Mouse (Mus musculus): Measurements from ENCODE around the gene Cradd. TPM values are rescaled to one million over a fixed set of nuclear protein-coding genes. Genes with fewer than 3 reads are reported as not detected.

The Cradd gene
- polyA plus RNA-seq, 1 experiment: 6.2 TPM

- Histone ChIP-seq H3K4me3 (ENCODE audit: insufficient read depth, low read depth, low read length) (no peak overlapping the region), H3K4me1 (ENCODE audit: control insufficient read depth, insufficient read depth, insufficient read length, low read length) (peaks cover 5% of the 10 kb centered on the region), H3K27ac (replicated peaks; ENCODE audit: low read depth, low read length) (no peak overlapping the region)
These were observed 112.3 kb downstream of the Cradd start for GRCm38 (mm10) chr10:95211660-95212059.

- H3K4me3 ChIP-seq (ENCODE audit: insufficient read depth, low read depth, low read length): no peak overlapping the region
- peaks cover 5% of the 10 kb centered on the region for H3K4me1 ChIP-seq (ENCODE audit: control insufficient read depth, insufficient read depth, insufficient read length, low read length)
- peak overlapping the region; percentile 34; the same call in 1 of the 2 replicates for H3K27ac ChIP-seq (replicated peaks; ENCODE audit: low read depth, low read length)
These were observed 113.1 kb downstream of the Cradd start for GRCm38 (mm10) chr10:95210664-95211372.

- H3K27ac ChIP-seq (replicated peaks; ENCODE audit: low read depth, low read length): peak overlapping the region; percentile 79; the same call in 1 of the 2 replicates
- peaks cover 5% of the 10 kb centered on the region for H3K4me1 ChIP-seq (ENCODE audit: control insufficient read depth, insufficient read depth, insufficient read length, low read length)
- no peak overlapping the region for H3K4me3 ChIP-seq (ENCODE audit: insufficient read depth, low read depth, low read length)
These were observed 113.8 kb downstream of the Cradd start for GRCm38 (mm10) chr10:95210167-95210566.

GRCm38 (mm10) chr10:95207423-95207822 lies 116.5 kb downstream of the Cradd start:
- Histone ChIP-seq H3K27ac (replicated peaks; ENCODE audit: low read depth, low read length) (no peak overlapping the region), H3K4me3 (ENCODE audit: insufficient read depth, low read depth, low read length) (no peak overlapping the region), H3K4me1 (ENCODE audit: control insufficient read depth, insufficient read depth, insufficient read length, low read length) (peaks cover 2% of the 10 kb centered on the region; the same call in 1 of the 2 replicates)

GRCm38 (mm10) chr10:95201514-95201913 lies 122.4 kb downstream of the Cradd start:
- H3K27ac ChIP-seq (replicated peaks; ENCODE audit: low read depth, low read length): no peak overlapping the region
- H3K4me3 ChIP-seq (ENCODE audit: insufficient read depth, low read depth, low read length): no peak overlapping the region
- peaks cover 3% of the 10 kb centered on the region; the same call in 1 of the 2 replicates for H3K4me1 ChIP-seq (ENCODE audit: control insufficient read depth, insufficient read depth, insufficient read length, low read length)

GRCm38 (mm10) chr10:95200323-95200722 lies 123.6 kb downstream of the Cradd start:
- peaks cover 3% of the 10 kb centered on the region; the same call in 1 of the 2 replicates for H3K4me1 ChIP-seq (ENCODE audit: control insufficient read depth, insufficient read depth, insufficient read length, low read length)
- H3K27ac ChIP-seq (replicated peaks; ENCODE audit: low read depth, low read length): peak overlapping the region; percentile 51

GRCm38 (mm10) chr10:95199541-95200269 lies 124.2 kb downstream of the Cradd start:
- H3K27ac ChIP-seq (replicated peaks; ENCODE audit: low read depth, low read length): peak overlapping the region; percentile 51
- peaks cover 3% of the 10 kb centered on the region; the same call in 1 of the 2 replicates for H3K4me1 ChIP-seq (ENCODE audit: control insufficient read depth, insufficient read depth, insufficient read length, low read length)
- no peak overlapping the region for H3K4me3 ChIP-seq (ENCODE audit: insufficient read depth, low read depth, low read length)

More at GRCm38 (mm10) chr10:95200323-95200722, 123.6 kb downstream of the Cradd start:
- no peak overlapping the region for H3K4me3 ChIP-seq (ENCODE audit: insufficient read depth, low read depth, low read length)

GRCm38 (mm10) chr10:95197377-95197776 lies 126.6 kb downstream of the Cradd start:
- Histone ChIP-seq H3K27ac (replicated peaks; ENCODE audit: low read depth, low read length) (no peak overlapping the region), H3K4me3 (ENCODE audit: insufficient read depth, low read depth, low read length) (no peak overlapping the region), H3K4me1 (ENCODE audit: control insufficient read depth, insufficient read depth, insufficient read length, low read length) (peaks cover 13% of the 10 kb centered on the region)

GRCm38 (mm10) chr10:95195719-95196118 lies 128.2 kb downstream of the Cradd start:
- Histone ChIP-seq H3K4me1 (ENCODE audit: control insufficient read depth, insufficient read depth, insufficient read length, low read length) (peaks cover 19% of the 10 kb centered on the region), H3K4me3 (ENCODE audit: insufficient read depth, low read depth, low read length) (no peak overlapping the region)

GRCm38 (mm10) chr10:95194776-95195175 lies 129.2 kb downstream of the Cradd start:
- Histone ChIP-seq H3K4me1 (ENCODE audit: control insufficient read depth, insufficient read depth, insufficient read length, low read length) (peaks cover 18% of the 10 kb centered on the region), H3K4me3 (ENCODE audit: insufficient read depth, low read depth, low read length) (no peak overlapping the region), H3K27ac (replicated peaks; ENCODE audit: low read depth, low read length) (no peak overlapping the region)

More at GRCm38 (mm10) chr10:95195719-95196118, 128.2 kb downstream of the Cradd start:
- H3K27ac ChIP-seq (replicated peaks; ENCODE audit: low read depth, low read length): no peak overlapping the region

- peak overlapping the region; percentile 19 for H3K4me3 ChIP-seq (ENCODE audit: insufficient read depth, low read depth, low read length)
- H3K27ac ChIP-seq (replicated peaks; ENCODE audit: low read depth, low read length): peak overlapping the region; percentile 6
- peaks cover 18% of the 10 kb centered on the region for H3K4me1 ChIP-seq (ENCODE audit: control insufficient read depth, insufficient read depth, insufficient read length, low read length)
These were observed 130.1 kb downstream of the Cradd start for GRCm38 (mm10) chr10:95193875-95194281.

GRCm38 (mm10) chr10:95191881-95192280 lies 132.1 kb downstream of the Cradd start:
- Histone ChIP-seq H3K4me3 (ENCODE audit: insufficient read depth, low read depth, low read length) (no peak overlapping the region), H3K27ac (replicated peaks; ENCODE audit: low read depth, low read length) (peak overlapping the region; percentile 73), H3K4me1 (ENCODE audit: control insufficient read depth, insufficient read depth, insufficient read length, low read length) (peaks cover 18% of the 10 kb centered on the region)

GRCm38 (mm10) chr10:95191151-95191655 lies 132.7 kb downstream of the Cradd start:
- Histone ChIP-seq H3K4me1 (ENCODE audit: control insufficient read depth, insufficient read depth, insufficient read length, low read length) (peaks cover 18% of the 10 kb centered on the region), H3K27ac (replicated peaks; ENCODE audit: low read depth, low read length) (peak overlapping the region; percentile 66; the same call in 1 of the 2 replicates), H3K4me3 (ENCODE audit: insufficient read depth, low read depth, low read length) (no peak overlapping the region)

GRCm38 (mm10) chr10:95189550-95190211 lies 134.3 kb downstream of the Cradd start:
- Histone ChIP-seq H3K4me1 (ENCODE audit: control insufficient read depth, insufficient read depth, insufficient read length, low read length) (peaks cover 18% of the 10 kb centered on the region), H3K4me3 (ENCODE audit: insufficient read depth, low read depth, low read length) (no peak overlapping the region), H3K27ac (replicated peaks; ENCODE audit: low read depth, low read length) (no peak overlapping the region)

- H3K27ac ChIP-seq (replicated peaks; ENCODE audit: low read depth, low read length): no peak overlapping the region
- H3K4me3 ChIP-seq (ENCODE audit: insufficient read depth, low read depth, low read length): no peak overlapping the region
- H3K4me1 ChIP-seq (ENCODE audit: control insufficient read depth, insufficient read depth, insufficient read length, low read length): peaks cover 7% of the 10 kb centered on the region
These were observed 139.7 kb downstream of the Cradd start for GRCm38 (mm10) chr10:95184210-95184609.
